Mouse (Mus musculus) myocyte (in vitro differentiated cells): Measurements from ENCODE around the gene Bcl2l11.

Experiments
- CEBPB ChIP-seq: IDR thresholded peaks from 2 replicates; pipeline ENCODE4 v1.6.1; 2011; ENCODE audit warnings: mild to moderate bottlenecking, moderate library complexity; ENCODE audit not compliant: poor library complexity, insufficient read depth, severe bottlenecking
- E2F4 ChIP-seq: IDR thresholded peaks from one replicate; pipeline ENCODE4 v1.6.1; 2011; ENCODE audit warnings: mild to moderate bottlenecking, control low read depth, moderate library complexity; ENCODE audit not compliant: insufficient read depth
- MAX ChIP-seq: IDR thresholded peaks from one replicate; pipeline ENCODE4 v1.6.1; 2011; ENCODE audit warnings: low read depth, mild to moderate bottlenecking, control low read depth
- MYOD1 ChIP-seq, 3 experiments: IDR thresholded peaks; one replicate each; pipeline ENCODE4 v1.6.1; 2011; ENCODE audit warnings: control low read depth in 2 of 3, low read depth in 2 of 3, mild to moderate bottlenecking in 2 of 3, moderate library complexity in 1 of 3; ENCODE audit not compliant: insufficient read length in 2 of 3, control insufficient read depth in 1 of 3
- POLR2A ChIP-seq: IDR thresholded peaks from one replicate; pipeline ENCODE4 v1.6.1; 2011; ENCODE audit warnings: low read depth, mild to moderate bottlenecking, control low read depth, moderate library complexity; ENCODE audit not compliant: insufficient read length
- REST ChIP-seq: IDR thresholded peaks from one replicate; pipeline ENCODE4 v1.6.1; 2011; ENCODE audit warnings: mild to moderate bottlenecking, control low read depth, moderate library complexity; ENCODE audit not compliant: insufficient read depth, insufficient read length
- TCF12 ChIP-seq: IDR thresholded peaks from one replicate; pipeline ENCODE4 v1.6.1; 2011; ENCODE audit warnings: mild to moderate bottlenecking, control low read depth; ENCODE audit not compliant: poor library complexity, insufficient read depth, severe bottlenecking
- TCF3 ChIP-seq: IDR thresholded peaks from one replicate; pipeline ENCODE4 v1.6.1; 2011; ENCODE audit warnings: low read depth, control low read depth; ENCODE audit not compliant: insufficient read length
- USF1 ChIP-seq: IDR thresholded peaks from one replicate; pipeline ENCODE4 v1.6.1; 2011; ENCODE audit warnings: low read depth, mild to moderate bottlenecking, control low read depth, moderate library complexity

- TF ChIP-seq MYOD1 (IDR thresholded peaks at IDR 0.05; ENCODE audit: control insufficient read depth in 1 of 3, insufficient read length in 2 of 3, low read depth in 2 of 3) (no peak), POLR2A (no peak), TCF12 (no peak), TCF3 (no peak), CEBPB (no peak), REST (no peak), USF1 (no peak), MAX (no peak), E2F4 (no peak)
Observed at GRCm38 (mm10) chr2:128176391-128177044, 50.7 kb downstream of the Bcl2l11 start.
